Mouse (Mus musculus): ENCODE data around the gene Naip2. TPM values are rescaled to one million over a fixed set of nuclear protein-coding genes. Genes with fewer than 3 reads are reported as not detected.

Naip2 gene
- total RNA-seq, 2 experiments from 2014 or later: 0.24 to 0.34 TPM

- intact Hi-C loops (cut with DNase I): no loop called here
- no peak for DNase-seq (ENCODE audit: low spot score in 2 of 2)
These were observed 77.9 kb downstream of the Naip2 start for GRCm38 (mm10) chr13:100123970-100124369.

DNA sequence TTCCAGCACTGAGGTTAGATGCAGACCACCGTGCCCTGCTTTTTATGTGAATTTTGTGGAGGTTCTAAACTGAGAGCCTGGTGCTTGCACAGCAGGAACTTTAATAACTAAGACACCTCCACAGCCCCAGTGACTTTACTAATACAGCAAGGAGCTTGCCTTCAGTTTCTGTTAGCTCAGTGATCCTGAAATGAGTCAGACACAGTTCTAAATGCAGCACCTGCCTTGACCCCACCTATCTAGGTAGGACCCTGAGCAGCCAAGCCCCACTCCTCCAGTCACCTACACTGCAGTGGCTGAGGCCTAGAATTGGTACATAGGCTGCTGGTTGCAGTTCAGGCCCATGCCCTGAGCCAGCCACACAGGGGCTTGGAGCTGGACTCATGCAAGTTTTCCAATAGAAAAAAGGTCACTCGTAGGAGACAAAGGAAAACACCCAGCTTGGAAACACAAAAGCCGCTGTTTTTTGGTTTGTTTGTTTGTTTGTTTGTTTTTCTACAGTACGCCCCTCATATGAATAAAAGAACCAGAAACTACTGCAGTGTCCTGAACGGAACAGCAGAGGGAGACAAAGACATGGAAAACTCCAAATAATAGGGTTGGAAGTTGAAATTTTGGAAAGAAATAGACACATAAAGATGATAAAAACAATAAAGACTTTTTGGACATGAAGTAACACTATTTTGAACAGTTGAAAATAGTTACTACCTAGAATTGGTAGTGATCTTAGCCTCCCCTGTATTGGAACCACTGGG is 89.5 kb downstream of the Naip2 start:
- peak in 1 of 2 experiments; percentile 31 for DNase-seq (ENCODE audit: low spot score in 2 of 2)
- intact Hi-C loops (cut with DNase I): loop anchor here (5.0 kb wide), 1 partner anchor 280 kb away; no protein-coding TSS in a partner anchor

- intact Hi-C loops (cut with DNase I): loop anchor here (5.0 kb wide), 1 partner anchor 544 kb away; the partner anchor contains the start of genes Ak6, Rad17 and Taf9
These were observed 94.0 kb downstream of the Naip2 start, which contains the start of gene Serf1 for GRCm38 (mm10) chr13:100107652-100108472. TSS of gene Serf1 (plus strand) at chr13:100108012.

GRCm38 (mm10) chr13:100103748-100104254 is 98.1 kb downstream of the Naip2 start, which contains the start of gene Bdp1:
TSS of gene Bdp1 (minus strand) at chr13:100104070.
- DNase-seq (ENCODE audit: low spot score in 2 of 2): peak; percentile 93 to 98
- intact Hi-C loops (cut with DNase I): no loop called here

More at GRCm38 (mm10) chr13:100107652-100108472, 94.0 kb downstream of the Naip2 start, which contains the start of gene Serf1:
- DNase-seq (ENCODE audit: low spot score in 2 of 2): peak in 1 of 2 experiments; percentile 81

- no peak for DNase-seq (ENCODE audit: low spot score in 2 of 2)
- intact Hi-C loops (cut with DNase I): no loop called here
These were observed 98.7 kb downstream of the Naip2 start for GRCm38 (mm10) chr13:100103052-100103658.

DNA sequence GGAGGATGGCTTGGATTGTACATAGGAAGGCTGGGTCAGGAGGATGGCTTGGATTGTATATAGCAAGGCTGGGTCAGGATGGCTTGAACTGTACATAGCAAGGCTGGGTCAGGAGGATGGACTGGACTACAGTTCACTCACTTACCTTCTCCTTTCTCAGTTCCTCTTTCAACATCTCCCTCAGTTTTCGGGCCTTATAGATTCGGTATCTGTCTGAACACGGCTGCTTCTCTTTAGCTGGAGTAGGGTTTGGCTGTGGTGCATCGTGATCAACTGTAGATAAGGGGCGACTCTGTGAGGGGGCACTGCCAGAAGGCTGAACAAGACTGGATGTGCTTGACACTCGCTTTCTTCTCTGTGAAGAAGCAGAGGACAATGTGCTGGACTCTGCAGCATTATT is 103.1 kb downstream of the Naip2 start:
- intact Hi-C loops (cut with DNase I): no loop called here
- no peak for DNase-seq (ENCODE audit: low spot score in 2 of 2)

Other genes starting within 250 kb of the Naip2 start
- 10 to 100 TPM; 23.9 to 26.2 TPM for gene Mccc2, start 186.5 kb downstream of the Naip2 start, total RNA-seq (2021)
- gene Bdp1, start 98.0 kb downstream of the Naip2 start, total RNA-seq (2021): 10 to 100 TPM; 36.0 to 38.5 TPM
- gene Serf1, start 94.1 kb downstream of the Naip2 start, total RNA-seq (2021): 10 to 100 TPM; 29.5 to 35.2 TPM
- 10 to 100 TPM; 32.3 to 34.6 TPM for gene Smn1, start 77.2 kb downstream of the Naip2 start, total RNA-seq (2021)
- gene Naip5, start 44.2 kb upstream of the Naip2 start, total RNA-seq (2021): under 1 TPM; 0.15 to 0.24 TPM
- gene Naip6, start 115.6 kb upstream of the Naip2 start, total RNA-seq (2021): under 1 TPM; 0.17 to 0.18 TPM